Mouse (Mus musculus) spleen, postnatal 10 days (tissue): Measurements from ENCODE around the gene Pcp4l1.
"Not testable (repeated sequence)": the region's sequence is repeated elsewhere in the genome, so short reads cannot be mapped to it uniquely, and the experiment has no call there.

Source experiments
- DNase-seq, 2 experiments: peaks; one replicate each; pipeline ENCODE4 v3.0.0; 2021 to 2022; ENCODE audit warnings: low spot score in 2 of 2

Gene Pcp4l1

DNA sequence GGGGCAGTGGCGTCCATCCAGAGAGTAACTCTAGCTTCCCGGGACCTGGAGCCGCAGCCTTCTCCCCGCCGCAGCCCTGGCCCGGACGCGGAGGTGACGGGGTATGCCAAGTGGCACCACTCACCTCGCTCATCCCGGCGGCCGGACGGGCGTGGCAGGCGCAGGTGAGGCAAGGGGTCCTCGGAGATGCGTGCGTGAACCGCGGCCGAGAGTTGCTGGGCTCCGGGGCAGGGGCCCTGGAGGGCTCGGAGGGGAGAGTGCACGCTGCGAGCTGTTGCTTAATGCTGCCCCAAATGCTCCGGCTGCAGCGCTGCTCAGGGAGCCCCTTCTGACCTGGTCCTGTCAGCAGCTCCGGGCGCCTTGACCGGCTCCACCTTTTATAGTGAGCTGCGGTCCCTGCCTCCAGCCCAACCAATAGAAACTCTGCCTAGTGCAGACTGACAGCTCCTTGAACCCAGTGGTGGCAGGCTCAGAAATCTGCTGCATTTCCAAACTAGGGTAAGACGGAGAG lies at the start of gene Pcp4l1:
Gene Pcp4l1 (minus strand): TSS at position 382 of the 511 bp plus-strand sequence.
- no peak for DNase-seq

DNA sequence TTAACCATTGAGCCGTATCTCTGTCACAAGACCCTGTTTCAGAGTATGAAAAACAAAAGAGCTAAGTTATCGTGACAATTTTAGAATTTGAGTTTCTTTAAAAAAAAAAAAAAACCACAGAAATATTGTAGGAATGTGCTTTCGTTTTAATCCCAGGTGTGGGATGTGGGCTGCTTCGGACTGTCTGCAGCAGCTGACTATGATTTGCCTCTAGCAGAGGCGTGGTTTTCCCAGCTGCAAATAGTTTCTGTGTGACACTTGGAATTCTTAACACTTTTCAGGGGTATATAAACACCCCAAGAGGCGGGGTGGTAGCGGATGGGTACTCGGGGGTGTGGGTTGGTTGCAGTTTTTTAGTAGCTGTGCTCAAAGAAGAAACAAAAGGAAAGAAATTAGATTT lies 49.3 kb upstream of the Pcp4l1 start:
- DNase-seq, result no peak

DNA sequence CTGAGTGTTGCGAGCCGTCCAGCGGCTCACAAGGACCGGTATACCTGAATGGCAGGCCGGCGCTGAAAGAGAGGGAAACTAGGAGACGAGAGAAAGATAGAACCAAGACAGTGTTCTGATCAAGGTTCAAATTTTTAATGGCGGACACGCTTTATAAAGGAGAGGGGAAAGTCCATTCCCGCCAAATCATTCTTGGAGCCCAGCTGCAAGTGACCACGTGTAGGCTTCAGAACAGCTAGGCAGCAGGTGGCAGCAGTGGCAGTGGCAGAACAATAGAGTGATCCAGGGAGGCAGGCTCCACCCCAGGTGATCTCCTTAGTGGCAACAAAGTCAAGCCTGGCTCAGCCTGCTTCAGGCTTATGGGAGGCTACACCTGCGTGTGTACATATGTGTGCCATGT lies 45.9 kb upstream of the Pcp4l1 start:
- not testable (repeated sequence) for DNase-seq

DNA sequence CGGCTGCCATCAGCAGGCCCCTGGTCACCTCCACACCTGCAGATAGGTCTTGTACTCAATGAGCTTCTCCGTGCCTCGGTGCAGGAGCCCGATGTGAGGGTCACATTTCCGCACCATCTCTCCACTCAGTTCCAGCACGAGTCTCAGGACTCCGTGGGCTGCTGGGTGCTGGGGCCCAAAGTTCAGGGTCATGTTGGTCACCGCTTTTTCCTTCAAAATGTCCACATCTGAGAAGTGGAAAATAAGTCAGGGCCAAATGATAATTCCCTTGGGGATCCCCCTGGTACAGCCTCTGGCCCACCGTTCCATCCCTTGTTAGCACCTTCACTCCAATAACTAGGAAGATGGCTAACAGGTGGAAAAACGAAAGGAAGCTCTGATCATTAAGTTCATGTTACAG lies 44.8 kb upstream of the Pcp4l1 start:
- no peak for DNase-seq

DNA sequence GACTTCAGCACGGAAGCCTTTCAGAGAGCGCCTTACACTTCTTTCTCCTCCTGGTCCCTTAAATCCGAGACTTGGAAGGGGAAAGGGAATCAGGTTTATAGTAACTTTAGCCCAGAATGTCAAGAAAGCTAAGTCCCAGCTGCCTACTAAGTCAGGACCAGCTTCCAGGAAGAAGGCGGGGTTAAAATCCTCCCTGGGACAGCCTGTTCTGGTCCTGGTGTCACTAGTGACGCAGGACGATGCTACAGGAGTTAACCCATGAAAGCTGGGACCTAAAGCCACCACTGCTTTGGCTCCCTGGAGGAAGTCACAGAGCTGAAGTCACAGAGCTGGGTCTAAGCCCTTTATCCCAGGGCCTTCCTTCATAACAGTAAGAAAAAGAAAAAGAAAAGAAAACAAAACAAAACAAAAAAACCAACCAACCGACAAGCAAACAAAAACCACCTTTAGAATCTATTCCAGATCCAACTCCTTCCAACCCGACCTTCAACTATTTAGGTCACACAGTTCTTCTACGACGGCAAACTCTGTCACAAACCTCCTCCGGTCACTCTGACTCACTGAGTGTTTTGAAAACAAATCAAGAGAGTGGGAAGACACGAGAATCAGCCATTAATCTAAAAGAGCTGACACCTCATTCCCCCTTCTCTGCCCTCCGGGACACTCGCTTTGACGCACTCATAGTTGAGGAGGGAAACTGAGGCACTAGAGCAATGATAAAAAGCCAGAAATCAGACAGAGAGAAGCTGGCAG lies 44.1 kb upstream of the Pcp4l1 start:
- no peak for DNase-seq

DNA sequence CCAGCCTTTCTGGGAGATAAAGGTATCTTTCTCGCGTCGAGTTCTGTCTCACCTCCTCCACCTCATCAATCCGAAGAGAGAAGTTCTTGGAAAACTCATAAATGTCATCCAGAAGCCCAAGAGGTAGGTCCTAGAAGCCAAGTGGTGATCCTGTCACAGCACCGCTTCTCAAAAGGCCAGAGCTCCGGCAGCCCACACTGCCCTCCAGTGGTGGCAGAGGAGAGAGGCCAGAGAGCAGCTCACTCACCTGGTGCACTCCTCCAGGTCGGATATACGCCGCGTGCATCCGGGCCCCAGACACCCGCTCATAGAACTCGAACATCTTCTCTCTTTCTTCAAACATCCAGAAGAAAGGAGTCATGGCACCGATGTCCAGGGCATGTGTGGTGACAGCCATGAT lies 42.4 kb upstream of the Pcp4l1 start:
- peak; percentile 43 to 75 for DNase-seq

DNA sequence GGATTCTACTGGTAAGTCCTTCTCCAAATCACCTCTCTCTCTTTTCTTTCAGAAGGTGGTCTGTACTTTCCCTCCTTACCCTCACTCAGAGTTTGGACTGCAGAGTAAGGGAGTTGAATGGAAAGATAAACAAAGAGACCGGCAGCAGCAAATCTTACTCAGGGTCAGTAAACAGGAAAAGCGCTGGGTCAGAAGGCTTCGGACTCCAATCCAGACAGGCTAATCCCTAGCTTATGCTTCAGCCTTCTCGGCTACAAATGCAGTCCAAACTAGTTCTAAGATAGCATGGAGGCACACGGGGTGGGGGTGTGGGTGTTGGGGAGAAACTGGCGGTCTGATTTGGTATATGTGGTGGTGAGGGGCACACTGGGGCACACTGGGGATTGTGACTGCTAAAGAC lies 41.4 kb upstream of the Pcp4l1 start:
- DNase-seq, result no peak

DNA sequence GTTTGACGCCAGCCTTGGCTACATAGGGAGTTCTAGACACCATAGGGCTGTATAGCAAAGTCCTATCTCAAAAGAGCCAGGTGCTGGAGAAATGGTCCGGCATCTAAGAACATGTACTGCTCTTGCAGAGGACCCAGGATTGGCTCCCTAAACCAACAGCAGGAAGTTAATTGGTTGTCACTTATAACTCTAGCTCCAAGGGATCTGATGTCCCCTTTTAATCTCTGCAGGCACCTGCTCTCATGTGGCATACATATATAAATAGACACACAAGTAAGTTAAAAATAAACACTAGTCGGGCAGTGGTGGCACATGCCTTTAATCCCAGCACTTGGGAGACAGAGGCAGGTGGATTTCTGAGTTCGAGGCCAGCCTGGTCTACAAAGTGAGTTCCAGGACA lies 39.7 kb upstream of the Pcp4l1 start:
- no peak for DNase-seq

DNA sequence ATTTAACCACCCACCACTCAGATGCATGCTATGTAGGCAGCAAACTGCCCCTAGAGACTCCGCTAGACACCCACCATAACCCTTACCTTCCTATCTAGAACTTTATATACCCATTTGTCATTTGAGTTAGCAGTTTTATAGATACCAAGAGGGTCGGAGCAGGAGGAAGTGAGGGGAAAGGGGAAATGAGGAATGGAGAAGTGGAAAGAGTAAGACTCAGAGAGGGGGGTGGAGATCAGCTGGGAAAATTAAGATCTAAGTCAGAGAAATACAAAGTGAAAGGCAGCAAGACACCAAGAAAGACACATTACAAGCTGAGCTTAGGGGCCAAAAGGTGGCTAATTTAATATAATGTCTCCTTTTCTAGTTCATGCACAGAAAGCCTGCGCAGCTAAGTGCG lies 38.5 kb upstream of the Pcp4l1 start:
- no peak for DNase-seq

DNA sequence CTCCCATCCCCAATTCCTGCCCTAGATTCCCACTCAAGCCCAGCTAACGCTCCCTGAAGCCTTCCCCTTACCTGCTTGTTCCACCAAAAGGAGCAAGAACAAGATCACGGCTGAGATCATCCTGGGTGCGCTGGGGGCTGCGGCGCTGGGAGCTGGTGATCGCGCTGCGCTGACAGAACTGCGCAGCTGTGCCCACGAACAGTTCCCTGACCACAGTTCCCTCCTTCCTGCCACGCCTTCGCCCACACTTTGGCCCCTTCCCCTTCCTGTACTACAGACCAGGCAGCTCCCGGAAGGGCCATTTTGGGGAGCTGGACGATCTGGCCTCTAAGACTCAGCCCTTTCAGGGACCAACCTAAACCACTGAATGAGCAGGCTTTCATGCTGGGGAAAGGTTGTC lies 38.1 kb upstream of the Pcp4l1 start, which contains the start of gene Fcer1g:
Gene Fcer1g (minus strand): TSS at position 240 of the 400 bp plus-strand sequence.
- DNase-seq, result peak in 1 of 2 experiments; percentile 43

DNA sequence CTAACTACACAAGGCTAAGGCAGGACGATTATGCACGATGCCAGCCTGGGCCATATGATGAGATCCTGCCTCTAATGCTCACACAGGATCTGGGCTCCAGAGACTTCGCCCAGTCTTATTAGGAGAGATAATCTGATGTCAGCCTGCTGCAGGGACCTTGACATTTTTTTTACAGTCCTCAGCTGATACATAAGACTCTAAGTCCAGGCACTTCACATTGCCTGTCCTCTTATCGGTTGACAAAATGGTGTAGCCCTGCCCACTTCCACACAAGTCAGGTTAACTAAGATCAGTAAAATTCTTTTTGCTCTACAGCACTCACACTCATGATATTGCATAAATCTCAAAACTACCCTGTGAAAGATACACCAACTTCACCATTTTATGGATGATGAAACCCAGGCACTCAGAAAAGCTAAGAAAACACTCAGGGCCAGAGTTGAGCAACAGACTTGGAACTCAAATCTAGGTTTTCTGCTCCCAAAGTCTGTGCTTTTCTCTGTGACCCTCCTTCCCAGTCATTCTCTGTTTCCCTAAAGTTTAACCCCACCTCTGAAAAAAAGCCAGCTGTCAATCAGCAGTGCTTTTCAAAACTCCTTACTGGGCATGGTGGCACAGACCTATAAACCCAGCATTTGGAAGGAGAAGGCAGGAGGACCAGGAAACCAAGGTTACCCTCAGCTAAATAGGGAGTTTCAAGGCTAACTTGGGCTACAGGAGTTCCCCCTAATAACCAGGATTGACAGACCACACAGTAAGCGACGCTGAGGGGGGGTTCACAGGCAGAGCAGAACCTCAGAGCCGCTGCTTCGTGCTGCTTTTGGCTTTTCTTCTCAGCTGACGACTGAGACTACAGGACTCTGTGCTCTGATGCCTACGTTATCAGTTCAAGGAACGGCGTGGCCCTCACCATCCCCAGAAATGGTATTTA lies 37.0 kb upstream of the Pcp4l1 start:
- no peak for DNase-seq

DNA sequence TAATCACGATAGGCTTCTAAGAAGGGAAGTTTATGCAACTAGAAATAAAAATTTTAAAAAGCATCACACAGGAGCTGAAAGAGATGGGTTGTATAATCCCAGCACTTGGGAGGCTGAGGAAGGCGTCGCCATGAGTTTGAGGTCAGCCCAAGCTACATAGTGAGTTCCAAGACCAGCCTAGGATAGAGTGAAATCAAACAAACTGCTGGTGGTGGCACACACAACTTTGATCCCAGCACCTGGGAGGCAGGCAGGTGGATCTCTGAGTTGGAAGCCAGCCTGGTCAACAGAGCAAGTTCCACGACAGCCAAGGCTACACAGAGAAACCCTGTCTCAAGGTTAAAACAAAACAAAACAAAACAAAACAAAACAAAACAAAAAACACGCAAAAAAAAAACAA lies 36.3 kb upstream of the Pcp4l1 start:
- no peak for DNase-seq

DNA sequence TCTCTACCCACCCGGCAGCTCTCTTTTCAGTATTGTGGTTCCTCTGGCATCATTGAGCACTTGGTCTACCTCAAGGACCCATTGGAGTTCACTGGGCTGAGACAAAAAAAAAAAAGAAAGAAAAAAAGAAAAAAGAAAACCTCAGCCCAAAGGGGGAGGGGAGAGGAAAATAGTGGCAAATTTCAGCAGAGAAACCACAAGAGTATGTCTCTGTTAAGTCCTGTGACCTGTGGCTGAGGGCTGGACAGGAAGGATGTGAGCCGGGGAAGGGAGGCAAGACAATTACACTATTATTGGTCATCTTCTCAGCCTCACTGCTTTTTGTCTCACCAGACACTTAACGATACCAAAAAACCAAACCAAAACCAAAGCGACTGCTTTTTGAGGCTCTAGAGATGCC lies 35.8 kb upstream of the Pcp4l1 start:
- no peak for DNase-seq

DNA sequence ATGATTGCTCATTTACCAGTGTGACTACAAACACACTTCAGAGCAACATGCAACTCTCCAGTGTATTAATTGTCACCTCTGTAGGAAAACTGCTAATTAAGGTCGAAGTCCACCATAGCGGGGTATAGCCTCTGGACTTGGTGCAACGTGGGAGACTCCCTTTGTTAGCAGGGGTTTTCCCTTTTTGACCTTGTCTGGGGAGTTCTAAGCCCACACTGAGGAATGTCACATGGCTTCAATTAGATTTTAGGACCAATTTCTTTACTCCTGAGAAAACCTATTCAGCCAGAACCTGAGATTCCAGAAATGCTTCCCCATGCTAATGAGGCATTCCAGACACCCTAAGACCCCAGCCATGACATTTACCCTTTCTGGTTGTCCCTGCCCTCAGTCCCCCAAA lies 34.1 kb upstream of the Pcp4l1 start:
- DNase-seq, result no peak

DNA sequence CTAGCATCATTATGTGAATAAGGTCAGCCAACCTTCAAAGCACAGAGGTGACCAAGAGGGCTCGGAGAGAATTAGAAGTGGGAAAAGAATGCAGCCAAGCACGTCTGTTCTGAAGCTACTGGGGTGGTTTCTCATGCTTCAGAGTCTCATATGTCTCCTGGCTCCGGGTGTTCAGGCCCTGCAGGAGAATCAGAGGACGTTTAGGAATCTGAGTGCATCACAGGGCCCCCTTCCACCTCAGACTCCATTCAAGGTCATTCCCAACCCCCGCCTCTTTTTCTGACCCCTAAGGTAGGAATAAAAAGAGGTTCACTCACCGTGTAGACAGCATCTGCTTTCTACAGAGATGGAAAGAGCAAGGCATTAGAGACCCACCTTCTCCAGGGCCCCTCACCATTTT lies 33.7 kb upstream of the Pcp4l1 start:
- no peak for DNase-seq

DNA sequence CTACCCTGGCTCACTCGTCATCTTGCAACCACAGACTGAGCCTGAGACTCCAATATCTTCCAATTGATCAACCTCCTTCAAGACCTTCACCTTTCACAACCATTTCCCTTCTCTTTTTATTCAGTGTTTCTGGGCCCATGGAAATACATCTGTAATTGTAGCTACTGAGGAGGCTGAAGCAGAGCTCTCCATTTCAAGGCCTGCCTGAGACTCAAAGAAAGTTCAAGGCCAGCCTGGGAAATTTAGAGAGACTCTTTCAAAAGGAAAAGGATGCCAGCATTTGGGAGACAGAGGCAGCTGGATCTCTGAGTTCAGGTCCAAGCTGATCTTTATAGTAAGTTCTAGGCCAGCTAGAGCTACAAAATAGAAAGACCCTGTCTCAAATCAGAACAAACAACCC lies 31.8 kb upstream of the Pcp4l1 start:
- DNase-seq, result no peak

DNA sequence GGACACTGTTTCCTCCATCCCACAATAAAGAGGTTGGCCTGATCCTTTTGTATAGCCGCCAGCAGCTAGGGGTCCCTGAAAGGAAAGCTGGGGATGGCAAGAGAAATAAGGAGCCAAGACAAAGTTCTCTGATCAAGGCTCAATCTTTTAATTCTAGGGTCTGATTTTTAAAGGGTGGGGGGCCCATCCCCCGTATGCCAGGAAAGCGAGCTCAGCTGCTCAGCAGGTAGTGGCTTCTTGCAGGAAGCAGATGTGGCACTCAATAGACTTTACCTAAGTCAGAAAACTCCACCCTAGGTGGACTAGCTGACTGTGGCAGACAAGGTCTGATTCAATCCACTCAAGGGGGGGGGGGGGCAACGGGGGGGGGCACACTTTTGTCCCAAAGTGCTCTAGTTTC lies 30.7 kb upstream of the Pcp4l1 start:
- DNase-seq, result no peak

DNA sequence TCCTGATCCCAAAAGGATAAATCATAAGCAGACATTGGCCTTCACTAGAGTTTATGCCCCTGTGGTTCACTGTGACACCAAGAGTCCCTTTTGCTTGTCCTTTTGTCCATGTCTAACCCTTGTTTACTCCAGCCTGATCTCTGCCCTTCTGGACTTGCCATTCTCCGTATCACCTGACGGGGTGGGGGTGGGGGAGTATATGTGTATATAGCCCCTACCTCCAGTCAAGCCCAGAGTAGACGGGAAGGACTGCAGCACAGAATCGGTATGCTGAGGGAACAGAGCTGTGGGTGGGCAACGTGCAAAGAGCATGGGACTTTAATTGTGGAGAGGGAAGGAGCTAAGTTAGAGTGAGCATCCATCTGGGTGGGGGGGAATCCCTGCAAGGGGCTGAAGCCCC lies 28.8 kb upstream of the Pcp4l1 start, which contains the start of gene Apoa2:
Gene Apoa2 (plus strand): TSS at position 198 of the 400 bp plus-strand sequence.
- DNase-seq, result no peak

DNA sequence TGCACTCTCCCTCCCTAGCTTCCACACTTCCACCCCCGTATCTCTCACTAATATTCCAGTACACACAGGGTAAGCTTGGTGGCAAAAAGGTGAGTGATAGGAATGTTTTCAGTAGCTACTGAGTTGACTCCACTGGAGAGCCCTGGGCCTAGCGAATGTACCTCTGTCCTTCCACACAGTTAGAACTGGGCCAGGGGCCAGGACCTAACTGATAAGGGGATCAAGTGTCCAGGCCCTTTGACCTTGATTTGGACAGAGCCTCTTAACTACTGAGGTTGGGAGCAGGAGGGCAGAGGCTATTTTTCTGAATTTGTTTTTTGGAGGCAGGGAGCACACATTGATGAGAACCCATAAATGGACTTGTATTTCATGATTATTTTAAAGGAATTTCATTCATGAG lies 27.7 kb upstream of the Pcp4l1 start:
- no peak for DNase-seq

DNA sequence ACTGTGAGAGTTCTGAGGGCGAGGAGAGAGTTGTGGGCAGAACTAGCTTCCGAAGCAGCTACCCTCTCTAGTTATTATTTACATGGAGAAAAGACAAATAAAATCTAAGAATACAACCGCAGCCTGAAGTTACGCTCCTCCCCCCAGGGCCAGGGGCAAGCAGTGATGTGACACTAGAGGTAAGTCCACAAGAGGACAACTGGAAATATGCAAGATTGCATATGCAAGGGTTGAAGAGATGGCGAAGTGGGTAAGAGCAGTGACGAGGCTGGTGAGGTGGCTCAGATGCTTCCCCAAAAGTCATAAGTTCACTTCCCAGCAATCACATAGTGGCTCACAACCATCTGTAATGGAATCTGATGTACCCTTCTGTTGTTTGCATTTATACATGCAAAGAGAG lies 27.1 kb upstream of the Pcp4l1 start:
- DNase-seq, result no peak

DNA sequence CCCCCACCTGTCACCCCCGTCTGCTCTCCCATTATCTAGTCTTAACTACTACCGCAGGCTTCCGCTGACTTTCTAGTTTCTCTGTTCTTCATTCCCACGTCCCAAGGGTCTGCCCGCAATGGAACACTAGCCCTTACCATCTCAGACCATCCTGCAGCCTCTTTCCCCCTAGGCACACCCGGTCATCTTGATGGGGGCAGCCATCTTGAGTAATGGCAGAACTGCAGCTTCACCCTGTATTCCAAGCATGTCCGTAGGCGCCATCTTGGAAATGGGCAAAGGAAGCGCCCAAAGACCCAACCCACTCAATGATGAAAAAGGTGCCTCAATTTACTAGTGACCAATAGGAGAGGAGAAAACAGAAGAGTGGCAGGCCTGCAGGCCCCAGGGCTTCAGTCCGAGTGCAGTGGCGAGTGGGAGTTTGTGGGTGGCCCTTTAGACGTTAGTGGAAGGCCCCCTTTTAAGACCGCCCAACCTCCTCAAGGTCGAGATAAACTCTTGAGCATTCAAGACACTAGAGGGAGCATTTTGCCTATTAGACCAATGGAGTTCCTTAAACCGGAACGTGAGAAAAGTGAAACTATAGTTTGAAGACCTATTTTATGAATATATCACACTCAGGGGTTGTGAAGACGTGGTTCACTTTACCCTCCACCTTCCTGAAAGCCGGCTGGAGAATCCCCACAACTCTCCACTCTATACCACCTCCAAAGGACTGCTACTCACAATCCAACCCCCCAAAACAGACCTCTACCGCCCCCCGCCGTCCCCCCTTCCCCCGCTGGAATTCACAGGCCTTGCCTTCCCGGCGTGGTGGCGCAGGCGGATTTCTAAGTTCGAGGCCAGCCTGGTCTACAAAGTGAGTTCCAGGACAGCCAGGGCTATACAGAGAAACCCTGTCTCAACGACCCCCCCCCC lies 26.4 kb upstream of the Pcp4l1 start, which contains the start of gene Tomm40l:
Gene Tomm40l (minus strand): TSS at position 277 of the 918 bp plus-strand sequence.
- peak; percentile 78 to 88 for DNase-seq
